Mouse (Mus musculus): Measurements from ENCODE around the gene Gm20509.

GRCm38 (mm10) chr9:73082291-73083000 lies 19.8 kb upstream of the Gm20509 start:
- no peak for TF ChIP-seq CTCF (IDR thresholded peaks at IDR 0.05; ENCODE audit: low read depth)
- no peak for TF ChIP-seq EP300 (IDR thresholded peaks at IDR 0.05; ENCODE audit: low read depth)

Data from heart, postnatal 0 days (tissue).